Mouse (Mus musculus) limb, embryonic 13.5 days (tissue): ENCODE results near the gene Dock1. TPM values are rescaled to one million over a fixed set of nuclear protein-coding genes. Genes with fewer than 3 reads are reported as not detected.

Source experiments
- ATAC-seq: fragments of 200-750 bp; cut with Nextera tagmentation; 2 replicates; pipeline ENCODE4 v1.8.0; 2017; ENCODE audit warnings: low read depth, moderate number of reproducible peaks, moderate TSS enrichment; ENCODE audit not compliant: low FRiP score
- H3K27ac ChIP-seq: fragments of 300-500 bp; sonication (generic); 2 replicates; pipeline ENCODE4 v1.5.1; 2015; ENCODE audit warnings: inconsistent platforms, mild to moderate bottlenecking, moderate library complexity
- H3K27me3 ChIP-seq: fragments of 300-500 bp; sonication (generic); 2 replicates; pipeline ENCODE4 v1.6.1; 2015; ENCODE audit warnings: mild to moderate bottlenecking, inconsistent platforms
- H3K36me3 ChIP-seq: fragments of 300-500 bp; sonication (generic); 2 replicates; pipeline ENCODE4 v1.6.1; 2015; ENCODE audit warnings: inconsistent platforms, mild to moderate bottlenecking, moderate library complexity
- H3K4me1 ChIP-seq: fragments of 300-500 bp; sonication (generic); 2 replicates; pipeline ENCODE4 v1.6.1; 2015; ENCODE audit warnings: inconsistent platforms
- H3K4me2 ChIP-seq: fragments of 300-500 bp; sonication (generic); replicated peaks from 2 replicates; pipeline ENCODE4 v1.6.1; 2015; ENCODE audit warnings: inconsistent platforms, mild to moderate bottlenecking, moderate library complexity
- H3K4me3 ChIP-seq: fragments of 300-500 bp; sonication (generic); 2 replicates; pipeline ENCODE4 v1.5.1; 2015; ENCODE audit warnings: moderate library complexity, mild to moderate bottlenecking, inconsistent platforms
- H3K9ac ChIP-seq: fragments of 300-500 bp; sonication (generic); 2 replicates; pipeline ENCODE4 v1.6.1; 2015; ENCODE audit warnings: mild to moderate bottlenecking, inconsistent platforms
- H3K9me3 ChIP-seq: fragments of 300-500 bp; sonication (generic); 2 replicates; pipeline ENCODE4 v1.6.1; 2016; ENCODE audit warnings: inconsistent platforms
- WGBS: fragments of 180-500 bp; shearing (Covaris S2); methylation state at CpG from one replicate; pipeline ENCODE4 v1.1.7; 2015; 5-methylcytosine and 5-hydroxymethylcytosine counted together
- polyA plus RNA-seq: library from polyadenylated mRNA; unstranded; fragments of >200 nt; fragmentation: Nextera tagmentation; extraction: Ambion mirVana; gene quantifications from 2 replicates; pipeline ENCODE4 v1.2.1, GENCODE M21; 2015

Dock1 gene
- polyA plus RNA-seq, 1 experiment from 2014 or later: 45.1 TPM

DNA sequence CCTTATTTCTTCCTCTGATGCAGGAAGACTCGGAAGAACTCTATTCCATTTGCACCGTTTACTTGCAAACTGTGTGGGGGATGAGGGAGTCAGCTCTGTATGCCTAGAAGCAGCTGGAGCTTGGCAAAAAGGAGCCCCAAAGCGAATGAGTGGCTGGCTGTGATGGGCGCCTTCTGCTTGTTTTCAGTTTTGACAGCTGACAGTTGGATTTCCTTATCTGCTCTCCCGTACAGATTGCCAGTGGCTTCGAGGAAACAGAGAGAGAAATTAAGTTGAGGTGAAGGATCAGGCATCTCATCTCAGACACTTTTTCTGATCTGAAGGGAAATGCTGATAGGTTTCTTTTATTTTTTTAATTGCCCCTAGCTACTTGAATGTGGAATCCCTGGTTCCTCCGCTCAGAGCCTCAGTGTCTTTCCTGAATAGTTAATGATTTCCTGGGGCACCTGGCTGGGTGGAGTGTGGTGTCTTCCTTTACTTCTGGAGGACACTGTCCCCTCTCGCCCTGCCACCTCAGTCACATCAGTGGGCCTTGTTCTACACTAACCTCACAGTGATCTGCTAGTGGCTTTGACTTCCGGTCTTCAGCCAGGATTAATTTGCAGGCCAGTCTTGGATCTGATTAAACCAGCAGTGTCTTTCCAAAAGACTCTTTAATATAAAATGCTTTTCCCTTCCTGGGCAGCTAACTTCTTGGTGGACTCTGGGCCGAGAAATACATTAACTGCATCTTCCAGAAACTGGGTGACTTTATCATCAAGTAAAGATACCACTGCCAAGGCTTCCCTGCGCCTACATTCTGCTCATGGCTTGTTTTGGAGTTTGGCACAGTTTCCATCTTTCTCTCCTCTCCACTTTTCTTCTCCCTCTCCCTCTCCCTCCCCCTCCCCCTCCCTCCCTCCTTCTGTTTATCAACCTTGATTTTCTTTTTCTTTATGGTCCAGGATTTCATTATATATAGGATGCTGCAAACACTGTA is 55.4 kb downstream of the Dock1 start:
- Histone ChIP-seq H3K4me2 (no peak overlapping the region), H3K27ac (no peak overlapping the region), H3K4me1 (peaks cover 13% of the 10 kb centered on the region; the same call in 1 of the 2 replicates), H3K9me3 (no peaks in the 10 kb centered on the region), H3K9ac (no peak overlapping the region), H3K4me3 (no peak overlapping the region), H3K36me3 (peaks cover 31% of the 10 kb centered on the region), H3K27me3 (no peaks in the 10 kb centered on the region)
- ATAC-seq: no peak
- 57% methylated on average over 11 of the region's 11 CpGs for WGBS

DNA sequence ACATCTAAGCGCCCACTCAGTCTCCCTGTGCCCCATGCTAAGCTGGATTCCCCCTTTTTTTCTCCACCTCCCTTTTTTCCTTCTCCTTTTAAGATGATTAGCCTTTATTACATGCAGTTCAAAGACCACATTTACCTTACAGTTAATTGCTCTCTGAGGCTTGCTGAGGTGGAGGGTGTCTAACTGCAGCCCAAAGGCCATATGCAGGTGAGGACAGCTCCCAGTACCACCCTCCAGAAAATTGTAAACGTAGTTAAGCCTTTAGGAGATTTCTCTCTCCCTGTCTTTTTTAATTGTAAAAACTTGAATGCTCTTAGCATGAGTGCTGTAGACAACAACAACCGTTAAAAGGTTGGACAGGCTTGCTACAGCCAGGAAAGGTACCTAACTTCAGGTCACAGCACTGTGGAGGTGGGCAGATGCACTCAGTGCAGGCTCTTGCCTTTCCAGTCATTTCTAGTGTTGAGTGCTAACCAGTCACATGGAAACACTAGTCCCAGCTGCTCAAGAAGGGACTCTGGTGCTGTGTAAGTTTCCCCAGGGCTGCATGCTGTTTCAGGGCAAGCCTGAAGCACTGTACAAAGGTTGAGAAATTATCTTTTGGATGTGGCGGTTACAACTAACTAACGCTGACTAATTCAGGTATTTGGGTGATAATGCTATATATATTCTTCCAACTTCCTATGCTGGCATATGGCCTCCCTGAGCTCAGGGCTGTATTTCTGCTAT is 56.2 kb downstream of the Dock1 start:
- peaks cover 40% of the 10 kb centered on the region for H3K36me3 ChIP-seq
- H3K9me3 ChIP-seq: no peaks in the 10 kb centered on the region
- H3K9ac ChIP-seq: no peak overlapping the region
- no peak for ATAC-seq
- H3K4me2 ChIP-seq: no peak overlapping the region
- H3K4me1 ChIP-seq: peaks cover 13% of the 10 kb centered on the region; the same call in 1 of the 2 replicates
- WGBS: 69% methylated on average over 5 of the region's 5 CpGs
- no peak overlapping the region for H3K27ac ChIP-seq
- no peak overlapping the region for H3K4me3 ChIP-seq
- no peaks in the 10 kb centered on the region for H3K27me3 ChIP-seq

DNA sequence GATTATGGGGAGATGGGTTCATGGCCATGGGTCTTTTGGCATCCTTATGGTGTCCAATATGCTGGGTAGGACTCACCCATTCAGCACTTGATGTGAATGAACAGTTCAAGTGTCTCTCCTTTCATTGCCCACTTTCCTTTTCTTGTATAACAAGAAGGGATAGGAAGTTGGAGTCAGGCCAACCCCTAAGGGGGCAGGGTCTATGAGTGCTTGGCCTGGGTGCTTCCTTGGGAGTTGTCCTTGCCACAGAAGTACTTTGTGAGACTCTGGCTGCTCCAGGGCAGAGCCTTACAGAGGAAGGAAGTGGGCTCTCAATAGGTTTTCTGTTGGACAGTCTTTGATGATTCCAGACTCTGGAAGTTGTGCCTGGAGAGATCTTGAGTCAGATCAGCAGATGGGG is 58.9 kb downstream of the Dock1 start:
- no peaks in the 10 kb centered on the region for H3K27me3 ChIP-seq
- no peaks in the 10 kb centered on the region for H3K9me3 ChIP-seq
- no peak for ATAC-seq

GRCm38 (mm10) chr7:134730406-134731126 is 60.1 kb downstream of the Dock1 start:
- Histone ChIP-seq H3K4me2 (no peak overlapping the region), H3K36me3 (peaks cover 69% of the 10 kb centered on the region), H3K9ac (no peak overlapping the region), H3K27ac (no peak overlapping the region), H3K4me3 (no peak overlapping the region), H3K9me3 (no peaks in the 10 kb centered on the region), H3K4me1 (no peaks in the 10 kb centered on the region), H3K27me3 (no peaks in the 10 kb centered on the region)
- WGBS: 94% methylated on average over 3 of the region's 3 CpGs
- no peak for ATAC-seq

More for the DNA sequence above, 58.9 kb downstream of the Dock1 start:
- H3K4me2 ChIP-seq: no peak overlapping the region
- no peak overlapping the region for H3K4me3 ChIP-seq
- H3K4me1 ChIP-seq: 0 out of 2 replicates have a peak, but pooled peaks cover 7% of the 10 kb centered on the region
- H3K9ac ChIP-seq: no peak overlapping the region
- peaks cover 59% of the 10 kb centered on the region for H3K36me3 ChIP-seq
- H3K27ac ChIP-seq: no peak overlapping the region

GRCm38 (mm10) chr7:134747059-134747458 is 76.6 kb downstream of the Dock1 start:
- no peak overlapping the region for H3K27ac ChIP-seq
- WGBS: 91% methylated on average over 4 of the region's 4 CpGs
- no peak overlapping the region for H3K9ac ChIP-seq
- no peak overlapping the region for H3K4me3 ChIP-seq
- no peak overlapping the region for H3K4me2 ChIP-seq
- peaks cover 91% of the 10 kb centered on the region for H3K36me3 ChIP-seq
- no peaks in the 10 kb centered on the region for H3K27me3 ChIP-seq
- H3K9me3 ChIP-seq: no peaks in the 10 kb centered on the region
- no peak for ATAC-seq
- H3K4me1 ChIP-seq: no peaks in the 10 kb centered on the region

GRCm38 (mm10) chr7:134748376-134748775 is 77.9 kb downstream of the Dock1 start:
- no peak for ATAC-seq
- no peak overlapping the region for H3K27ac ChIP-seq
- no peak overlapping the region for H3K4me2 ChIP-seq
- WGBS: 91% methylated on average over 3 of the region's 3 CpGs
- H3K27me3 ChIP-seq: no peaks in the 10 kb centered on the region
- H3K36me3 ChIP-seq: peaks cover 93% of the 10 kb centered on the region
- H3K4me3 ChIP-seq: no peak overlapping the region
- H3K9ac ChIP-seq: no peak overlapping the region
- H3K9me3 ChIP-seq: no peaks in the 10 kb centered on the region
- no peaks in the 10 kb centered on the region for H3K4me1 ChIP-seq

GRCm38 (mm10) chr7:134749613-134750012 is 79.2 kb downstream of the Dock1 start:
- no peaks in the 10 kb centered on the region for H3K27me3 ChIP-seq
- H3K4me3 ChIP-seq: no peak overlapping the region
- H3K4me1 ChIP-seq: no peaks in the 10 kb centered on the region
- no peak overlapping the region for H3K9ac ChIP-seq
- peaks cover 89% of the 10 kb centered on the region for H3K36me3 ChIP-seq
- H3K9me3 ChIP-seq: no peaks in the 10 kb centered on the region
- WGBS: 88% methylated on average over 1 of the region's 1 CpGs
- H3K4me2 ChIP-seq: no peak overlapping the region
- ATAC-seq: no peak
- H3K27ac ChIP-seq: no peak overlapping the region

GRCm38 (mm10) chr7:134751496-134751895 is 81.0 kb downstream of the Dock1 start:
- Histone ChIP-seq H3K27me3 (no peaks in the 10 kb centered on the region), H3K36me3 (peaks cover 93% of the 10 kb centered on the region)
- 97% methylated on average over 3 of the region's 3 CpGs for WGBS

GRCm38 (mm10) chr7:134753417-134753816 is 83.0 kb downstream of the Dock1 start:
- H3K4me1 ChIP-seq: no peaks in the 10 kb centered on the region
- no peaks in the 10 kb centered on the region for H3K27me3 ChIP-seq
- WGBS: 88% methylated on average over 5 of the region's 5 CpGs
- H3K27ac ChIP-seq: no peak overlapping the region
- ATAC-seq: no peak
- peaks cover 93% of the 10 kb centered on the region for H3K36me3 ChIP-seq
- H3K9me3 ChIP-seq: no peaks in the 10 kb centered on the region
- no peak overlapping the region for H3K4me2 ChIP-seq
- H3K4me3 ChIP-seq: no peak overlapping the region
- no peak overlapping the region for H3K9ac ChIP-seq

More at GRCm38 (mm10) chr7:134751496-134751895, 81.0 kb downstream of the Dock1 start:
- Histone ChIP-seq H3K4me3 (no peak overlapping the region), H3K4me1 (no peaks in the 10 kb centered on the region), H3K4me2 (no peak overlapping the region), H3K9me3 (no peaks in the 10 kb centered on the region), H3K9ac (no peak overlapping the region), H3K27ac (no peak overlapping the region)
- ATAC-seq: no peak

GRCm38 (mm10) chr7:134757605-134758004 is 87.2 kb downstream of the Dock1 start:
- H3K9me3 ChIP-seq: no peaks in the 10 kb centered on the region
- no peak overlapping the region for H3K4me3 ChIP-seq
- no peak overlapping the region for H3K4me2 ChIP-seq
- WGBS: 90% methylated on average over 7 of the region's 7 CpGs
- no peak overlapping the region for H3K27ac ChIP-seq
- H3K4me1 ChIP-seq: no peaks in the 10 kb centered on the region
- no peaks in the 10 kb centered on the region for H3K27me3 ChIP-seq
- peaks cover 96% of the 10 kb centered on the region for H3K36me3 ChIP-seq
- no peak for ATAC-seq
- H3K9ac ChIP-seq: no peak overlapping the region

DNA sequence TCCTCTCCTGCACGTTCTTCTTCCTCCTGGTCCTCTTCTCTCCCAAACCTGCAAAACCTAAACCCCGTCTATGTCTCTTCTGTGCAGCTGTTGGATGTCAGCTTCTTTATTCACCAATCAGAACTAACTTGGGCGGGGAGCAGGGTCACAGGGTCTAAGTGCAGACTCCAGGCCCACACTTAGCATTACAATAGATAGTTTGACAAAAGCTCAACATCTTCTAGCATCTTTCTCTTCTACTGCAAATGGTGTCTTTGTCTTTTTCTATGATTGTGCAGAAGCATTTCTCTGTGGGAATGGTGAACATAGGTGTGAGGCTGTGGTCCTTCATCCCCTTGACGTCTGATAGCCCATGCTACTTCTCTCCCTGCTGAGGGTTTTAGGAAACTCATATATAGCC is 91.3 kb downstream of the Dock1 start:
- no peak overlapping the region for H3K27ac ChIP-seq
- H3K4me3 ChIP-seq: no peak overlapping the region
- WGBS: 82% methylated on average over 4 of the region's 4 CpGs
- no peak for ATAC-seq
- no peaks in the 10 kb centered on the region for H3K9me3 ChIP-seq
- H3K27me3 ChIP-seq: no peaks in the 10 kb centered on the region
- H3K36me3 ChIP-seq: peaks cover 99% of the 10 kb centered on the region
- no peaks in the 10 kb centered on the region for H3K4me1 ChIP-seq
- H3K4me2 ChIP-seq: no peak overlapping the region
- H3K9ac ChIP-seq: no peak overlapping the region

GRCm38 (mm10) chr7:134765130-134765529 is 94.7 kb downstream of the Dock1 start:
- Histone ChIP-seq H3K27ac (no peak overlapping the region), H3K4me2 (no peak overlapping the region), H3K9ac (no peak overlapping the region), H3K4me1 (no peaks in the 10 kb centered on the region), H3K4me3 (no peak overlapping the region), H3K27me3 (no peaks in the 10 kb centered on the region), H3K36me3 (peaks cover 99% of the 10 kb centered on the region), H3K9me3 (no peaks in the 10 kb centered on the region)
- 77% methylated on average over 13 of the region's 13 CpGs for WGBS
- ATAC-seq: no peak
